Mouse (Mus musculus) neural tube, embryonic 14.5 days (tissue): ENCODE measurements at regions not wholly inside any gene's neighbourhood (a gene's known extent, or its start where the extent isn't known, plus 50 kb on each side); places are given as distances from the start of the nearest gene placed in this dataset.
A peak's percentile ranks its signal among the peaks of the same experiment; 100 is the strongest.

Source experiments
- ATAC-seq: fragments of 200-750 bp; cut with Nextera tagmentation; 2 replicates; pipeline ENCODE4 v1.8.0; 2017; ENCODE audit warnings: low read depth, mild to moderate bottlenecking, moderate TSS enrichment, moderate library complexity
- H3K27ac ChIP-seq: fragments of 300-500 bp; sonication (generic); 2 replicates; pipeline ENCODE4 v1.5.1; 2014; ENCODE audit warnings: low read depth, mild to moderate bottlenecking, control low read depth, low read length, moderate library complexity, mixed read lengths
- H3K27me3 ChIP-seq: fragments of 300-500 bp; sonication (generic); 2 replicates; pipeline ENCODE4 v1.6.1; 2014; ENCODE audit warnings: low read length; ENCODE audit not compliant: control insufficient read depth, insufficient read depth
- H3K36me3 ChIP-seq: fragments of 300-500 bp; sonication (generic); 2 replicates; pipeline ENCODE4 v1.6.1; 2014; ENCODE audit warnings: low read length, mixed read lengths; ENCODE audit not compliant: control insufficient read depth, insufficient read depth
- H3K4me1 ChIP-seq: fragments of 300-500 bp; sonication (generic); 2 replicates; pipeline ENCODE4 v1.6.1; 2014; ENCODE audit warnings: low read length; ENCODE audit not compliant: control insufficient read depth, insufficient read depth
- H3K4me2 ChIP-seq: fragments of 300-500 bp; sonication (generic); 2 replicates; pipeline ENCODE4 v1.6.1; 2014; ENCODE audit warnings: mild to moderate bottlenecking, low read depth, low read length, control low read depth
- H3K4me3 ChIP-seq: fragments of 300-500 bp; sonication (generic); 2 replicates; pipeline ENCODE4 v1.5.1; 2014; ENCODE audit warnings: low read depth, low read length, control low read depth, mixed read lengths
- H3K9ac ChIP-seq: fragments of 300-500 bp; sonication (generic); replicated peaks from 2 replicates; pipeline ENCODE4 v1.6.1; 2014; ENCODE audit warnings: low read depth, mild to moderate bottlenecking, control low read depth, low read length, mixed read lengths
- H3K9me3 ChIP-seq: fragments of 300-500 bp; sonication (generic); 2 replicates; pipeline ENCODE4 v1.6.1; 2016; ENCODE audit warnings: low read length; ENCODE audit not compliant: control insufficient read depth
- WGBS: fragments of 180-500 bp; shearing (Covaris S2); extraction: QIAGEN DNeasy Blood & Tissue Kit; methylation state at CpG from one replicate; pipeline ENCODE4 v1.1.7; 2014; 5-methylcytosine and 5-hydroxymethylcytosine counted together

- Histone ChIP-seq H3K9ac (no peak overlapping the region), H3K4me2 (0 out of 2 replicates have a peak overlapping the region, but pooled peaks have one; percentile 6)
Measured at GRCm38 (mm10) chr13:51920511-51921351, 74.3 kb downstream of the Gadd45g start.

GRCm38 (mm10) chr13:51921550-51921949 is 75.1 kb downstream of the Gadd45g start:
- Histone ChIP-seq H3K27me3 (no peaks in the 10 kb centered on the region), H3K9me3 (no peaks in the 10 kb centered on the region), H3K4me3 (no peak overlapping the region), H3K27ac (no peak overlapping the region), H3K9ac (no peak overlapping the region), H3K4me1 (peaks cover 29% of the 10 kb centered on the region), H3K36me3 (no peaks in the 10 kb centered on the region), H3K4me2 (no peak overlapping the region)
- no peak for ATAC-seq
- 19% methylated on average over 5 of the region's 5 CpGs for WGBS

More at GRCm38 (mm10) chr13:51920511-51921351, 74.3 kb downstream of the Gadd45g start:
- peaks cover 29% of the 10 kb centered on the region for H3K4me1 ChIP-seq
- H3K36me3 ChIP-seq: no peaks in the 10 kb centered on the region
- no peaks in the 10 kb centered on the region for H3K9me3 ChIP-seq
- no peaks in the 10 kb centered on the region for H3K27me3 ChIP-seq
- WGBS: 4% methylated on average over 15 of the region's 15 CpGs
- peak overlapping the region; percentile 64 for H3K27ac ChIP-seq
- ATAC-seq: peak; percentile 72
- H3K4me3 ChIP-seq: no peak overlapping the region

GRCm38 (mm10) chr13:51926764-51927163 is 80.3 kb downstream of the Gadd45g start:
- 32% methylated on average over 10 of the region's 10 CpGs for WGBS
- H3K27me3 ChIP-seq: no peaks in the 10 kb centered on the region

GRCm38 (mm10) chr13:51929730-51930129 is 83.3 kb downstream of the Gadd45g start:
- no peaks in the 10 kb centered on the region for H3K36me3 ChIP-seq
- no peak overlapping the region for H3K4me2 ChIP-seq
- no peaks in the 10 kb centered on the region for H3K9me3 ChIP-seq
- no peaks in the 10 kb centered on the region; the same call in 1 of the 2 replicates for H3K4me1 ChIP-seq
- no peak for ATAC-seq
- no peaks in the 10 kb centered on the region for H3K27me3 ChIP-seq
- no peak overlapping the region for H3K27ac ChIP-seq
- H3K4me3 ChIP-seq: no peak overlapping the region
- no peak overlapping the region for H3K9ac ChIP-seq
- WGBS: 49% methylated on average over 2 of the region's 2 CpGs

More at GRCm38 (mm10) chr13:51926764-51927163, 80.3 kb downstream of the Gadd45g start:
- no peak overlapping the region for H3K9ac ChIP-seq
- H3K36me3 ChIP-seq: no peaks in the 10 kb centered on the region
- H3K4me3 ChIP-seq: no peak overlapping the region
- no peak for ATAC-seq
- no peak overlapping the region for H3K4me2 ChIP-seq
- H3K9me3 ChIP-seq: no peaks in the 10 kb centered on the region
- H3K27ac ChIP-seq: no peak overlapping the region
- no peaks in the 10 kb centered on the region; the same call in 1 of the 2 replicates for H3K4me1 ChIP-seq

GRCm38 (mm10) chr13:51930301-51930747 is 83.8 kb downstream of the Gadd45g start:
- Histone ChIP-seq H3K9ac (no peak overlapping the region), H3K27ac (no peak overlapping the region), H3K27me3 (no peaks in the 10 kb centered on the region), H3K36me3 (no peaks in the 10 kb centered on the region), H3K4me2 (no peak overlapping the region), H3K4me1 (no peaks in the 10 kb centered on the region; the same call in 1 of the 2 replicates), H3K4me3 (no peak overlapping the region), H3K9me3 (no peaks in the 10 kb centered on the region)
- WGBS: 25% methylated on average over 6 of the region's 6 CpGs
- ATAC-seq: peak; percentile 49; the same call in 1 of the 2 replicates

GRCm38 (mm10) chr13:51930931-51931330 is 84.5 kb downstream of the Gadd45g start:
- Histone ChIP-seq H3K9ac (no peak overlapping the region), H3K4me2 (no peak overlapping the region), H3K9me3 (no peaks in the 10 kb centered on the region), H3K4me3 (no peak overlapping the region), H3K27ac (no peak overlapping the region), H3K36me3 (no peaks in the 10 kb centered on the region), H3K4me1 (no peaks in the 10 kb centered on the region; the same call in 1 of the 2 replicates), H3K27me3 (no peaks in the 10 kb centered on the region)
- WGBS: 92% methylated on average over 3 of the region's 3 CpGs
- ATAC-seq: no peak

GRCm38 (mm10) chr13:51935827-51936226 is 89.3 kb downstream of the Gadd45g start:
- no peak for ATAC-seq
- Histone ChIP-seq H3K36me3 (no peaks in the 10 kb centered on the region), H3K4me1 (no peaks in the 10 kb centered on the region), H3K9ac (no peak overlapping the region), H3K27me3 (no peaks in the 10 kb centered on the region), H3K4me2 (no peak overlapping the region), H3K4me3 (no peak overlapping the region), H3K27ac (no peak overlapping the region), H3K9me3 (no peaks in the 10 kb centered on the region)
- 92% methylated on average over 10 of the region's 10 CpGs for WGBS

- Histone ChIP-seq H3K9ac (no peak overlapping the region), H3K27ac (no peak overlapping the region), H3K9me3 (no peaks in the 10 kb centered on the region), H3K27me3 (no peaks in the 10 kb centered on the region), H3K4me1 (no peaks in the 10 kb centered on the region), H3K4me3 (no peak overlapping the region), H3K4me2 (no peak overlapping the region), H3K36me3 (no peaks in the 10 kb centered on the region)
- 93% methylated on average over 5 of the region's 5 CpGs for WGBS
- ATAC-seq: no peak
Measured at GRCm38 (mm10) chr13:51936441-51936840, 90.0 kb downstream of the Gadd45g start.

GRCm38 (mm10) chr13:51937898-51938297 is 91.4 kb downstream of the Gadd45g start:
- no peaks in the 10 kb centered on the region for H3K9me3 ChIP-seq
- H3K9ac ChIP-seq: no peak overlapping the region
- no peaks in the 10 kb centered on the region for H3K27me3 ChIP-seq
- no peak overlapping the region for H3K4me2 ChIP-seq
- H3K27ac ChIP-seq: no peak overlapping the region
- no peak for ATAC-seq
- H3K36me3 ChIP-seq: no peaks in the 10 kb centered on the region
- no peak overlapping the region for H3K4me3 ChIP-seq
- 14% methylated on average over 7 of the region's 7 CpGs for WGBS
- H3K4me1 ChIP-seq: no peaks in the 10 kb centered on the region
